Mouse (Mus musculus) limb, embryonic 12.5 days (tissue): ENCODE measurements around the gene C530008M17Rik. TPM values are rescaled to one million over a fixed set of nuclear protein-coding genes. Genes with fewer than 3 reads are reported as not detected.
A peak's percentile ranks its signal among the peaks of the same experiment; 100 is the strongest.

Experiments used
- ATAC-seq: fragments of 200-750 bp; cut with Nextera tagmentation; 2 replicates; pipeline ENCODE4 v1.8.0; 2017; ENCODE audit warnings: low read depth, moderate TSS enrichment; ENCODE audit not compliant: insufficient number of reproducible peaks, insufficient read depth, low FRiP score, low TSS enrichment
- H3K27ac ChIP-seq: fragments of 300-500 bp; sonication (generic); 2 replicates; pipeline ENCODE4 v1.5.1; 2016; ENCODE audit warnings: mild to moderate bottlenecking, moderate library complexity
- H3K27me3 ChIP-seq: fragments of 300-500 bp; sonication (generic); 2 replicates; pipeline ENCODE4 v1.6.1; 2016; ENCODE audit warnings: mild to moderate bottlenecking, moderate library complexity
- H3K36me3 ChIP-seq: fragments of 300-500 bp; sonication (generic); 2 replicates; pipeline ENCODE4 v1.6.1; 2016; ENCODE audit warnings: mild to moderate bottlenecking, moderate library complexity
- H3K4me1 ChIP-seq: fragments of 300-500 bp; sonication (generic); replicated peaks from 2 replicates; pipeline ENCODE4 v1.6.1; 2016
- H3K4me2 ChIP-seq: fragments of 300-500 bp; sonication (generic); 2 replicates; pipeline ENCODE4 v1.6.1; 2016; ENCODE audit warnings: mild to moderate bottlenecking, moderate library complexity
- H3K4me3 ChIP-seq: fragments of 300-500 bp; sonication (generic); replicated peaks from 2 replicates; pipeline ENCODE4 v1.5.1; 2016; ENCODE audit warnings: mild to moderate bottlenecking
- H3K9ac ChIP-seq: fragments of 300-500 bp; sonication (generic); replicated peaks from 2 replicates; pipeline ENCODE4 v1.6.1; 2016; ENCODE audit warnings: mild to moderate bottlenecking, moderate library complexity
- H3K9me3 ChIP-seq: fragments of 300-500 bp; sonication (generic); 2 replicates; pipeline ENCODE4 v1.6.1; 2016; ENCODE audit warnings: mild to moderate bottlenecking, moderate library complexity
- WGBS: fragments of 180-500 bp; shearing (Covaris S2); methylation state at CpG from one replicate; pipeline ENCODE4 v1.1.7; 2016; 5-methylcytosine and 5-hydroxymethylcytosine counted together
- polyA plus RNA-seq: library from polyadenylated mRNA; unstranded; fragments of >200 nt; fragmentation: Nextera tagmentation; extraction: Ambion mirVana; gene quantifications from 2 replicates; pipeline ENCODE4 v1.2.1, GENCODE M21; 2016

The C530008M17Rik gene
- polyA plus RNA-seq, 1 experiment from 2014 or later = 31.9 TPM

DNA sequence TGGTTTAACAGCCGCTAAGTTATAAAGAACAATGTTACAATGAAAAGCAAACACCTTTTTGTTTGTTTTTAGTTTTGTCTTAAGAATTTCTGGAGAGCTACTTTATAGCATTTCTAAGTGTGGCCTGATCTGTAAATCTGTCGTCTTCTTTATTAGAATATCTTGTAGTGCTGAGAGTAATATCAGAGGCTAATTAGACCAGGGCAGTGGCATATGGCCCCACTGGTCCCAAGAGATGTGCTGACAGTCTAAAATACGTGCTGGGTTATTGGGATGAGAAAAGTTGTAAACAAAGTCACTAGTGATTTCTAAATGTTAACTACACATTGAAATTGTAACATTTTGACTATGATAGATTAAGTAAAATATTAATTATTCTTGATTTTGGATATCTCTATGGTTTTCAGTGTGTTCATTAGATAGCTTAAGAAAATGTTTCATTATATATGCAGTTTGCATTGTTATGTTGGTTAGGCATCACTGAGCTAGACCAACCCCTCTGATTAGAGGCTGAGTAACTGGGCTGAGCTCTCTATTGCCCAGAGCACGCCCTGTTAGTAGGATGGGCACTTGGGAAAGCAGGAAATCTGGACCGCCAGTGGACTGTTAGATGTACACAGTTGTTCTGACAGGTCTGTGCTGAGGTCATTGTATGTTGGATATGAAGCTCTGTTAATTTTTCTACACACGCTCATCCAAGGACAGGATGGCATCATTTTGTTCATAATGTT, 9.9 kb downstream of the C530008M17Rik start:
- H3K9ac ChIP-seq = no peak overlapping the region
- no peaks in the 10 kb centered on the region for H3K27me3 ChIP-seq
- ATAC-seq = no peak
- no peaks in the 10 kb centered on the region for H3K36me3 ChIP-seq
- H3K4me3 ChIP-seq = no peak overlapping the region
- H3K4me1 ChIP-seq = peaks cover 33% of the 10 kb centered on the region
- H3K4me2 ChIP-seq = no peak overlapping the region
- H3K9me3 ChIP-seq = no peaks in the 10 kb centered on the region
- WGBS = 70% methylated on average over 6 of the region's 6 CpGs
- no peak overlapping the region for H3K27ac ChIP-seq

DNA sequence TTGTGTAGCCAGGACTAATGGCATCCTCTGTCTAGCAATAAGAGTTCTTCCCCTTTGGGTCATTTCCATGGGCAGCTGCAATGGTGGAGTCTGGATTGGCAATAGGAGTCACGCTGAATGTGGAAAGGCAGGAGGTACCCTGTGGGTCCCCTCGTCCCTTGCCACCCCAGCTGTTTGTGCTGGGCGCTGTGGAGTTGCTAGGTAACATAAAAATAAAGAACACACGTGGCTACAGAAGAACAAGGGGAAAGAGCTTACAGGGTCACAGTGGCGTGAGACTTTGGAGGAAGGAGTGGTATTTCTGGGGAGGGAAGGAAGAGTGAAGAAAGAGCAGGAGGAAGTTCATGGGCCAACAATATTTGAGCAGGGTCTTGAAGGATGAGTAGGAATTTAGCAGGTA, 11.8 kb downstream of the C530008M17Rik start:
- ATAC-seq = no peak
- Histone ChIP-seq H3K27me3 (no peaks in the 10 kb centered on the region), H3K9me3 (no peaks in the 10 kb centered on the region), H3K9ac (no peak overlapping the region), H3K4me3 (no peak overlapping the region), H3K27ac (no peak overlapping the region), H3K36me3 (no peaks in the 10 kb centered on the region), H3K4me1 (peaks cover 26% of the 10 kb centered on the region), H3K4me2 (no peak overlapping the region)
- WGBS = 52% methylated on average over 5 of the region's 5 CpGs

DNA sequence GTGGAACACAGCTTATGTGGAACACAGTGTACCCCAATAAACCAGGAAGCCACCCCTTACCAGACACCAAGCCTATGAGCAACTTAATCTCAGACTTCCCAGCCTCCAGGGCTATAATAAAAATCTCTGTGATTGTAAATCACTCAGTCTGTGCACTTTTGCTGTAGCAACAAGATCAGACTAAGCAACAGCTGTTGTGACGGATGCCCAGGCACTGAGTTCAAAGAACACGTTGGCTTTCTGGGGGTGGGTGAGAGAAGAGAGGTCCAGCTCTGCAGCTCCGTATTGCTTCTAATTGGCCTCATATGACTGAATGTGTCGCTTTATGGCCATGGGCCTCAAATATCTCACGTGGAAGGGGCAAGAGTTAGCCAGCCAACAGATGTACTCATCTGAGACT, 12.2 kb downstream of the C530008M17Rik start:
- H3K27ac ChIP-seq = no peak overlapping the region
- no peak overlapping the region for H3K4me2 ChIP-seq
- no peak for ATAC-seq
- H3K4me1 ChIP-seq = peaks cover 26% of the 10 kb centered on the region
- H3K27me3 ChIP-seq = no peaks in the 10 kb centered on the region
- H3K9ac ChIP-seq = no peak overlapping the region
- no peaks in the 10 kb centered on the region for H3K9me3 ChIP-seq
- no peak overlapping the region for H3K4me3 ChIP-seq
- WGBS = 17% methylated on average over 5 of the region's 5 CpGs
- no peaks in the 10 kb centered on the region for H3K36me3 ChIP-seq

DNA sequence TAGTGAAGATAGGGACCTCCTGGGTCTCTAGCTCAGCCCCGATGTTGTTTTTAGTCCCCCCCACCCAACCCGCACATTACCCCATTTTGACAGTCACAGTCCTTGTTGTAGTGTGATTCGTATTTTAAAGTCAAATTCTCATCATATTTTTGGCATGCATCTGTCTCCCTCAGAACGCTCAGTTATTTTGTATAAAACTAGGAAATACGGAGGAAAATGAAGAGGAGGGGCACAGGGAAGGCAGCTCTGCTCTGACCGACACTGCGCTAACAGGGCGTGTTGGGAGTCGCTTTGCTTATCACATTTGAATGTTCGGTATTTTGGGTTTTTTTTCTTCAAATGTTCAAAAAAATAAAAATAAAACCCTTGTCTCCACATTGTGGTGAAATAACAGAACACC, 13.9 kb downstream of the C530008M17Rik start:
- ATAC-seq = no peak
- 95% methylated on average over 10 of the region's 10 CpGs for WGBS

DNA sequence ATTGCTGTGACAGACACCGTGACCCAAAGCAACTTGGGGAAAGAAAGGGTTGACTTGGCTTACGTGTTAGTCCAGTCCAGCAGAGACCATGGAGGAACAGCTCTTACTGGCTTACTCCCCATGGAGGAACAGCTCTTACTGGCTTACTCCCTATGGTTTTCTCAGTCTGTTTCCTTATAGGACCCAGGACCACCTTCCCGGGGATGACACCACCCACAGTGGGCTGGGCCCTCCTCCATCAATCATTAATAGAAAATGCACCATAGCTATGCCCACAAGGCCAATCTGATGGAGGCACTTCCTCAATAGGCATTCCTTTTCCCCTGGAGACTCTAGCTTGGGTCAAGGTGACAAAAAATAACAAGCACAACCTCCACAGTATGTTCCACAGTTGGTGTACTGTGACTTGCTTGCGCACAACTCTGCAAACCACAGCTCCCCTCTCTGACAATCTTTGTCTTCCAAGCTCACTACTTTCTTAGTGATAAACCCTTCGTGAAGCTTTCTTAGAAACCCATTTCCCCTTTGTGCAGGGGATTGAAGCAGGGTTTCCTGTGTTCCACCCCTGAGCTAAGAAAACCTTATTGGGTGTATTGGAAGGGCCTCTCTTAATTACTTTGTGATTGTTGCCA, 17.8 kb downstream of the C530008M17Rik start:
- no peak for ATAC-seq
- Histone ChIP-seq H3K4me3 (no peak overlapping the region), H3K27me3 (no peaks in the 10 kb centered on the region), H3K4me1 (no peaks in the 10 kb centered on the region; the same call in 1 of the 2 replicates), H3K4me2 (no peak overlapping the region), H3K27ac (no peak overlapping the region), H3K9me3 (no peaks in the 10 kb centered on the region), H3K9ac (no peak overlapping the region), H3K36me3 (0 out of 2 replicates have a peak, but pooled peaks cover 3% of the 10 kb centered on the region)
- WGBS = 91% methylated on average over 5 of the region's 5 CpGs

More for the DNA sequence above, 13.9 kb downstream of the C530008M17Rik start:
- H3K36me3 ChIP-seq = 0 out of 2 replicates have a peak, but pooled peaks cover 3% of the 10 kb centered on the region
- H3K9me3 ChIP-seq = no peaks in the 10 kb centered on the region
- H3K27me3 ChIP-seq = no peaks in the 10 kb centered on the region
- peaks cover 20% of the 10 kb centered on the region for H3K4me1 ChIP-seq
- H3K4me3 ChIP-seq = no peak overlapping the region
- H3K27ac ChIP-seq = no peak overlapping the region
- H3K4me2 ChIP-seq = no peak overlapping the region
- H3K9ac ChIP-seq = no peak overlapping the region

DNA sequence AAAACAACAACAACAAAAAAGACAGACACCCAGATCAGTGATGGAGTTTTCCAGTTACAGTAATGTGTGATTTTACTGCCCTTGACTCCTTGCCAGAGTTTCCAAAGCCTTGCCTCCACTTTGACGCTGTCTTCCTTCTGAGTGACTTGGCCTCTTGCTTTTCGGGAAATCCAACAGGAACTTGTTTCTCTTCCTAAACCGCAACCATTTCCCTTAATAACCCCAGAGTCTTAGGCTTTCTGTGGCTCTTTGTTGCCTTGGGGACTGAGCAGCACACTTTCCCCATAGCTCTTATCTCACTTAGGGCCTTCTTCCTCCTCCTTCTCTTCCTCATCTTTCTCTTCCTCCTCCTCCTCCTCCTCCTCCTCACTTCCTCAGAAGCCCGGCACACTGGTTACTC, 19.1 kb downstream of the C530008M17Rik start:
- Histone ChIP-seq H3K4me1 (no peaks in the 10 kb centered on the region; the same call in 1 of the 2 replicates), H3K36me3 (0 out of 2 replicates have a peak, but pooled peaks cover 6% of the 10 kb centered on the region), H3K27me3 (no peaks in the 10 kb centered on the region), H3K4me2 (no peak overlapping the region), H3K9me3 (peaks cover 3% of the 10 kb centered on the region; the same call in 1 of the 2 replicates), H3K9ac (no peak overlapping the region), H3K27ac (peak overlapping the region; percentile 59; the same call in 1 of the 2 replicates), H3K4me3 (no peak overlapping the region)
- 76% methylated on average over 4 of the region's 4 CpGs for WGBS
- ATAC-seq = no peak

DNA sequence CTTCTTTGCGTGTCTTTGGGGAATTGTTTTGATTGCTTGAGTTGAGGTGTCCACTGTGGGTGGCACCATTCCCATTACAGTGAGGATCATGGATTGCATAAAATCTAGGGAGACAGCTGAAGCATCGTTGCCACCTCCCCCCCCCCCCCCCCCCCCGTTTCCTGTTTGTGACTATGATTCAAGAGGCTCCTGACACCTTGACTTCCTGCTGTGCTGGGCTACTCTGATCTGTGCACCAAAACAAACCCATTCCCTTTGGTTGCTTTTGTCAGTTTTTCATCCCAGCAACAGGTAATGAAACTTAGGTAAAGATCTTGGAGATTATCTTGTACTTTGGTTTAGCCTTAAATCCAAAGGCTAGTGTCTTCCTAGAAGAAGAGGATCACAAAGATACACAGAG, 24.6 kb downstream of the C530008M17Rik start:
- Histone ChIP-seq H3K4me3 (no peak overlapping the region), H3K36me3 (0 out of 2 replicates have a peak, but pooled peaks cover 4% of the 10 kb centered on the region), H3K9me3 (peaks cover 3% of the 10 kb centered on the region; the same call in 1 of the 2 replicates), H3K27me3 (no peaks in the 10 kb centered on the region), H3K27ac (no peak overlapping the region), H3K4me1 (peaks cover 4% of the 10 kb centered on the region), H3K4me2 (no peak overlapping the region), H3K9ac (no peak overlapping the region)
- WGBS = 95% methylated on average over 1 of the region's 3 CpGs
- no peak for ATAC-seq

DNA sequence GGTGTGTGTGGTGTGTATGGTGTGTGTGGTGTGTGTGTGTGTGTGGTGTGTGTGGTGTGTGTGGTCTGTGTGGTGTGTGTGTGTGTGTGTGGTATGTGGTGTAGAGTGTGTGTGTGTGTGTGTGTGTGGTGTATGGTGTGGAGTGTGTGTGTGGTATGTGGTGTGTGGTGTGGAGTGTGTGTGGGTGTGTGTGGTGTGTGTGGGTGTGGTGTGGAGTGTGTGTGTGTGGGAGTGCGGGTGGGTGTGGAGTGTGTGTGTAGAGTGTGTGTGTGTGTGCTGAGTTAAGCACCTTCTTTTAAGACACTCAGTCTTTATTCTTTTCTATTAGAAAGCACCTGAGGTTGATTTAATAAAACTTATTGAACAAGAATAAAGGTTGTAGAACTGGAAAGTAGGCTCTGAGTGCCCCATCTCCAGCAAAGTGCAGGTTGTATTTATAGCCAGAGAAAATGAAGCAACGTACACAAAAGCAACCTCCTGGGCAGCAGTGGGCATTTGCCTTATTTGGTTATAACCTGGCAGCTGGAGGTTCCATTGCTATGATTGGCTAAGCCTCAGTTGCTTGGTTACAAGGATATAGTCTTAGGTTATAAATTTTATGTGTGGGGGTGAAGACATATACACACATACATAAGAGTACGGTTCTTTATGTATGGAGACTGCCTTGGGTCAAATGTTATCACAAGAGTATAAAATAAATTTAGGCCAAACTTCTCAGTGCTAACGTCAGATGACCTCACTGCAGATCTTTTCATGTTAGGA, 25.8 kb downstream of the C530008M17Rik start:
- WGBS = 63% methylated on average over 4 of the region's 4 CpGs

DNA sequence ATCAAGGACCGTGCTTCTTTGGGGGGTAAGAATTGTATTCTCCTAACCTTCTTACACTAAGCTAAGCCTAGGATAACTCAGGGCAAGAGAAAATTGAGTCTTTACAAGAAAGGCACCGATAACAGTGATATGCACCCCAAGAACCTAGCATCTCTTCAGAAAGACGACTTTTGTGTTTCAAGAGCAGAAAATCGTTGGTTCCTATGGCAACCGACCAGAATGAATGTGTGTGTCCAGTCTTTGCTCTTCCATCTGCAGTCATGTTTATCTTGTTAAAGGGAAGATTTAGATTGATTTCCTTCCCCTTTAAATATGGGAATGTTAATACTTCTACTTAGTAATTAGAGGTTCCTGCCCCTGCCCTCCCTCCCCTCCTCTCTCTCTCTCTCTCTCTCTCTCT, 27.1 kb downstream of the C530008M17Rik start:
- Histone ChIP-seq H3K36me3 (peaks cover 7% of the 10 kb centered on the region; the same call in 1 of the 2 replicates), H3K4me3 (no peak overlapping the region), H3K4me1 (peaks cover 6% of the 10 kb centered on the region), H3K4me2 (no peak overlapping the region), H3K27me3 (no peaks in the 10 kb centered on the region), H3K9ac (no peak overlapping the region), H3K27ac (no peak overlapping the region), H3K9me3 (peaks cover 3% of the 10 kb centered on the region; the same call in 1 of the 2 replicates)
- WGBS = 89% methylated on average over 5 of the region's 5 CpGs
- no peak for ATAC-seq

More for the DNA sequence above, 25.8 kb downstream of the C530008M17Rik start:
- H3K27me3 ChIP-seq = no peaks in the 10 kb centered on the region
- H3K4me1 ChIP-seq = peaks cover 6% of the 10 kb centered on the region
- no peak overlapping the region for H3K9ac ChIP-seq
- H3K4me2 ChIP-seq = no peak overlapping the region
- ATAC-seq = no peak
- H3K4me3 ChIP-seq = no peak overlapping the region
- H3K36me3 ChIP-seq = 0 out of 2 replicates have a peak, but pooled peaks cover 4% of the 10 kb centered on the region
- peaks cover 3% of the 10 kb centered on the region; the same call in 1 of the 2 replicates for H3K9me3 ChIP-seq
- no peak overlapping the region for H3K27ac ChIP-seq

DNA sequence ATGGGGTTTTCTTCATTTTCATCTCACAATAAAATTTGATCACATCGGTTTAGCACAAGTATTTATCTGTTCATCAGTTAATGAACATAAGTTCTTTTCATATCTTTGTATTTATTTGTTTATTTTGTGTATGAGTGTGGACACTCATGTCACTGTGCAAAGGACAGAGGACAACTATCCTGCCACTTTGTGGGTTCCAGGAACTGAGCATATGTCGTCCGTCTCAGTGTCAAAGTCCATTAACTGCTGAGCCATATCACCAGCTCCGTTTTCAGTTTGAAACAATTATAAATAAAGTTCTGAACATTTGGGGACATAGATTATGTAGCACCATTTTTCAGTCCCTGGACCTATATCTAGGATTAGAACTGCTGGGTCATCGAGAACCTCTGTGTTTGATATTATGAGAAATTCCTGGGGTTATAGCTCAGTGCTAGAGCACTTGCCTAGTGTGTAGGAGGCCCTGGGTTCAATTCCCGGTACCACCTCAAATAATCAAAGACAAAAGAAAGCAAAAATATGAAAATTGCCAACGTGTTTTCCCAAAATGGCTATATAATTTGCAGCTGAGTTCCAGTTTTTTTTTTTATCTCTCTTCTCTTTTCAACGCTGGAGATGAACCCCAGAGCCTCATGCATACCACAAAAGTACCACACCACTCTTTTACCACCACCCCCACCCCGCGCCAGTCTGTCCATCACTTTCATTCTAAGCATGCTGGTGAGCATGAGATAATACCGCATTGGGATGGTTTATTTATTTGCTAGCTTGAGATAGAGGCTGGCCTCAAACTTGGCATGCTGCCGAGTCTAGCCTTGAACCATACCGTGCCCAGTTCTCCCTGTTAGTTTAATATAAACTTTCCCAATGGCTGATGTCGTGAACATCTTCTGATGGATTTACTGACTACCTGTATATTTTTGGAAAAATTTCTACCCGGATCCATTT, 28.6 kb downstream of the C530008M17Rik start:
- H3K36me3 ChIP-seq = peaks cover 7% of the 10 kb centered on the region; the same call in 1 of the 2 replicates
- no peak for ATAC-seq

More for the DNA sequence above, 28.6 kb downstream of the C530008M17Rik start:
- Histone ChIP-seq H3K4me2 (no peak overlapping the region), H3K4me3 (no peak overlapping the region), H3K9me3 (peaks cover 3% of the 10 kb centered on the region; the same call in 1 of the 2 replicates), H3K4me1 (peaks cover 6% of the 10 kb centered on the region), H3K9ac (no peak overlapping the region), H3K27me3 (no peaks in the 10 kb centered on the region), H3K27ac (no peak overlapping the region)
- WGBS = 91% methylated on average over 15 of the region's 15 CpGs
